Comparison of ENCODE assay signal across 8 mouse cellular contexts in the genomic region with DNA sequence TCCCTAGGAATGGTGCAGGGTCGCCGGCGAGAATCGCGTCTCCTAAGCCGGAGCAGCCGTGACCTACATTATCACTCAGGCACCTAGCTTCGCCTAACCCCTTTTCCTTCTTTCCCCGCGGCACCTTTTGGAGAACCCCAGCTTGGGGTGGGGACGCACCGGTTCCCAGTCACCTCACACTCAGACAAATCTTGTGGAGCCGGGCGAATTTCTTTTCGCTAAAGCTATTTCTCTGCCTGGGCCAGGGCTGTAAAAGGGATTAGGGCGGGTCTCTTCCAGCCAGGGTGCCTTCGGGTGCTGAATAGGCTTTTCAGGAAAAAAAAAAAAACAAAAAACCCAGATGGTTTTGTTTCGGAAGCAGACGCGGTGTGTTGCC. TPM values are rescaled to one million over a fixed set of nuclear protein-coding genes. Genes with fewer than 3 reads are reported as not detected.
A peak's percentile ranks its signal among the peaks of the same experiment; 100 is the strongest.
DNase-seq lines count a peak whose midpoint lies in the region; ATAC-seq and TF ChIP-seq lines count a peak whose summit lies in the region.

No protein-coding gene starts in this region.

- H3K27me3 ChIP-seq in megakaryocyte, embryonic 14.5 days (replicated peaks): peaks cover 12% of the 10 kb centered on the region
- no peaks in the 10 kb centered on the region for H3K27me3 ChIP-seq in midbrain, postnatal 0 days (ENCODE audit: insufficient read depth, low read length)

- peak; percentile 9 to 26 for DNase-seq in adrenal gland, adult 18-20 months (ENCODE audit: low spot score in 2 of 2)
- no peak for DNase-seq in adrenal gland, postnatal 4 days (ENCODE audit: low spot score in 2 of 2)
- DNase-seq in frontal cortex, postnatal 36 days (ENCODE audit: low spot score in 2 of 2): peak; percentile 18 to 35
- peak; percentile 45 for DNase-seq in kidney, postnatal 10 days
- DNase-seq in midbrain, postnatal 0 days (ENCODE audit: low spot score): peak; percentile 40
- DNase-seq in thymus, postnatal 36 days: peak; percentile 15 to 22

- ATAC-seq in megakaryocyte, adult 5-6 weeks (ENCODE audit: poor library complexity, severe bottlenecking): no peak
- no peak for ATAC-seq in midbrain, postnatal 0 days (ENCODE audit: low FRiP score)

- peaks cover 42% of the 10 kb centered on the region for H3K36me3 ChIP-seq in megakaryocyte, embryonic 14.5 days (replicated peaks; ENCODE audit: low read length)
- H3K36me3 ChIP-seq in midbrain, postnatal 0 days (ENCODE audit: insufficient read depth, low read length): peaks cover 11% of the 10 kb centered on the region

- H3K4me3 ChIP-seq in megakaryocyte, embryonic 14.5 days (replicated peaks): peak overlapping the region; percentile 91
- H3K4me3 ChIP-seq in midbrain, postnatal 0 days (ENCODE audit: low read depth, low read length): peak overlapping the region; percentile 76

- TF ChIP-seq CTCF in midbrain, postnatal 0 days (IDR thresholded peaks at IDR 0.05): no peak

- peak overlapping the region; percentile 89 for H3K9ac ChIP-seq in midbrain, postnatal 0 days (replicated peaks; ENCODE audit: low read length, poor library complexity, severe bottlenecking)

- peaks cover 49% of the 10 kb centered on the region for H3K4me1 ChIP-seq in megakaryocyte, embryonic 14.5 days
- H3K4me1 ChIP-seq in midbrain, postnatal 0 days (ENCODE audit: insufficient read depth, low read length): no peaks in the 10 kb centered on the region

- peak overlapping the region; percentile 95 for H3K4me2 ChIP-seq in midbrain, postnatal 0 days (ENCODE audit: low read depth, low read length, poor library complexity, severe bottlenecking)

- H3K27ac ChIP-seq in midbrain, postnatal 0 days (ENCODE audit: low read depth, low read length): peak overlapping the region; percentile 87

- no peaks in the 10 kb centered on the region for H3K9me3 ChIP-seq in megakaryocyte, embryonic 14.5 days
- H3K9me3 ChIP-seq in midbrain, postnatal 0 days (ENCODE audit: low read length): no peaks in the 10 kb centered on the region

- 0% methylated on average over 20 of the region's 20 CpGs for WGBS in midbrain, postnatal 0 days

RNA-seq across cellular contexts. Expression of a gene that starts 0.6 kb away (rescaled TPM):
- total RNA-seq in adrenal gland, adult 18-20 months (2021): 1 to 10 TPM; 7.1 to 7.4 TPM
- total RNA-seq in adrenal gland, postnatal 4 days (2021): 10 to 100 TPM; 12.7 to 21.9 TPM
- 77.9 and 202 TPM in 2 replicates for polyA plus RNA-seq in megakaryocyte, embryonic 14.5 days (2012; ENCODE audit: insufficient read depth, low replicate concordance)
- 0.16 and 0.67 TPM in 2 replicates for total RNA-seq in megakaryocyte, adult 5-6 weeks (2015)
- 0.08 and 0.11 TPM in 2 replicates for total RNA-seq in megakaryocyte, adult 5-6 weeks (2017)
- total RNA-seq in midbrain, postnatal 0 days (2014; rRNA removed): 34.9 and 45.1 TPM in 2 replicates
- 24.8 and 25.4 TPM in 2 replicates for polyA plus RNA-seq in midbrain, postnatal 0 days (2015; fragmentation: Nextera tagmentation; extraction: Ambion mirVana)

Comparison
In these comparisons a context has a peak if more than half of its experiments do, and no peak if none do; other contexts are left out.
1. DNase-seq: peak in adrenal gland, adult 18-20 months (2 of 2), frontal cortex, postnatal 36 days (2 of 2), kidney, postnatal 10 days (single experiment), midbrain, postnatal 0 days (single experiment) and thymus, postnatal 36 days (2 of 2); none in adrenal gland, postnatal 4 days (0 of 2).
2. RNA of a gene that starts 0.6 kb away (total RNA-seq): 34.9 to 45.1 TPM in midbrain, postnatal 0 days, 12.7 to 21.9 TPM in adrenal gland, postnatal 4 days and 7.1 to 7.4 TPM in adrenal gland, adult 18-20 months; 0.08 to 0.67 TPM in megakaryocyte, adult 5-6 weeks; every median in the first group is over 4 times any median in the second.